Mouse (Mus musculus): ENCODE measurements around the gene Gopc. TPM values are rescaled to one million over a fixed set of nuclear protein-coding genes. Genes with fewer than 3 reads are reported as not detected.

Gene Gopc
- 25.0 and 25.1 TPM in 2 replicates for polyA plus RNA-seq (2012; rRNA removed)

DNA sequence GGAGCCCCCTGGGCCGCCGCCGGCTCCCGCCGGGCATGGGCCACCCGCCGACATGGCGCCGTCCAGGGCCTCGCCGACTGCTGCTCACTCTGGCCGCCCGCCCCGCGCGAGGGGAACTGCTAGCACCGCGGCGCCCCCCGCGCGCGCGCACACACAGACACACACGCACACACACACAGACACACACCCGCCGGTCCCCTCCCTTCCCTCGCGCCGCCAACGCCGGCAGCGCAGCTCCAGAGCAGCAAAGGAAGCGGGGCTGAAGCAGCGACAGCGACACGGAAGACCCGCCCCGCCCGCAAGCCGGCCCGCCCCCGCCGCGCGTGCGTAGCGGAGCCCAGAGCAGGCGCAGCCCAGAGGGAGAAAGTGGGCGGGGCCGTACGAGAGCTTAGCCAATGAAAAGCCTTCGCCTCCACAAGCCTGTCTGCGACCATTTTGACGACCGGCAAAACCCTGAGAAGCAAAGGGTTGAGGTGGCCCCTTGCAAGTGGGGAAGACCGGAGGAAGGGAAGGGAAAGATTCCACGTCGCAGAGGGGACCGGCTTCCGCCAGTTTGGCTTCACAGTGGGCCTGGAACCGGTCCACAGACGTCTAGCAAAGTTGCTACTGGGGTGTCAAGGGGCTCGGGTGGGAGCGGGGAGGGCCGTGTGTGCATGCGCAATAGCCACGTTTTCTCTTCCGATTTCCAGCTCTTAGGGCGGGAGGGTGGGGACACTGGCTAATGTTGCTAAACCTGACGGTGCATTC is at the start of gene Gopc:
TSS of gene Gopc (minus strand) at position 280 of the 747 bp plus-strand sequence.
- peak; percentile 91 to 97 for DNase-seq (ENCODE audit: extremely low spot score in 1 of 2, low spot score in 1 of 2)

DNA sequence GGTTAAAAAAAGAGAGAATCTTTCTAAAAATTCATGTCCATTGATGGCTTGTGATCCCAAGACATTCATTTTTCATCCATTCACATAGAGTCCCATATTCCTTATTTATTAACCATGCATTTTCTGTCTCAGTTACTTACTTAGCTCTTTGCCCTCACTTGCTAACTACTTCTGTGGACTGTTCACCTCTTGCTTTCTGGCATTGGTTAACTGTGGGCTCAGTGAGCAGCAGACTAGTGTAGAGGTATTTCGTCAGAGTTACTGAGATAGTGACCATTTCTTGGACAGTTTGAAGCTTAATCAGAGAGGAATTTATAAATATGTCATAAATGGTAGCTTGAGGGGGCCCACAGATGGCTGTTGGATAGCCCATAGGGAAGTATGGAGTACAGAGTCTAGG is 49.0 kb upstream of the Gopc start:
- DNase-seq (ENCODE audit: extremely low spot score in 1 of 2, low spot score in 1 of 2) = no peak

DNA sequence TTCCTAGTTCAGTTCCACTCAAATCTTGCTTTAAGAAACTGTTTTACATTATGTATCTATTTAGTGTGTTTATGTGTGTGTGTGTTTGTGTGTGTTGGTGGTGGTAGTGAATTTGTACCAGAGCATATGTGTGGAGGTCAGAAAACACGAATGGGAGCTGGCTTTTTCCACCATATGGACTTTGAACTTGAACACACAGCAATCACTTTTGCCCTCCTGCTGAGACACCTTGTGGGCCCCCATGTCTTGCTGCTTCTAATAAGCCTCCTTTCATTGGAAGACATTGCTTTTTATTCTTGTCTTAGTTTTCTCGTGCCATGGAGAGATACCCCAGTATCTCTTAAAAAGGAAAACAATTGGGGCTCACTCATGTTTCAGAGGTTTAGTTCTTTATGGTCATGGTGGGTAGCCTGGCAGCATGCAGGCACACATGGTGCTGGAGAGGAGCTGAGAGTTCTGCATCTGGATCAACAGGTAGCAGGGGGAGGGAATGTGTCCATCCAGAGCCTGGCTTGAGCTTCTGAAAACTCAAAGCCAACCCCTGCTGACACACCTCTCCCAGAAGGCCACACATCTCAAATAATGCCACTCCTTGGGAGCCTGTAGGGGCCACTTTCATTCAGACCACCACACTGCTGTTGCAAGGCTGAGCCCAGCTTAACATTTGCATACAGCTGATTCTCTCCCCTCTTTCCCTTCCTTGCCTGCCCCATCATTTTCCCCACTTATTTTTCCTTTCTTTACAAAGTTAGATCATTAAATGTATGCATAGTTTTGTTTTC is 45.9 kb upstream of the Gopc start:
- DNase-seq (ENCODE audit: extremely low spot score in 1 of 2, low spot score in 1 of 2) = no peak

DNA sequence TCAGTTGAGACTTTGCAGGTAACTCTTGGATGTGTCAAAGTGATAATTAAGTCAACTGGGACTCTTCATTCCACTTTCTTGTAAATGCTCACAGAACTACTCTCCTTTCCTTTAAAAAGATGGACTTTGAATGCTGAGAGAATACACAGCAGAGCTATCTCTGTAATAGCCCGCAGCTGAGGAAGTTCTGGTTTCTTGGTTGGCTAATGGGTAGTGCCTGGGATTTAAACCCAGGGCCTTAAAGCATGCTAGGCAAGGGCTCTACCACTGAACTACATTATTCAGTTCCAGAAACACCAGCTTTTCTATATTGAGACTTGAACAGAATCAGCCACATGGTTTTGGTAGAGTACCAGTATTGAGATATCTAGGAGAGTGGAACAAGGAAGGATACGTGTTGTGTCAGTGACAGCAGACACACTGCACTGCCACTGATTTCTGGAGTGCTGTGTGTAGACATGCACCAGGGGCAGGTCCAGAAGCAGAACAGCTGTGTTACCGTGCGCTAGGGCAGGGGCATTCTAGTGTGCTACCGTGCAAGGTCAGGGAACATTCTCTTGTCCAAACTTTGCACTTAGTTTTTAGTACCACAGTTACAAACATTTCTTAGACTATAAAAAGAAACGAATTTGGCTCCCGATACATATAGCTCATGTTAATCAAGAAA is 44.5 kb upstream of the Gopc start:
- no peak for DNase-seq (ENCODE audit: extremely low spot score in 1 of 2, low spot score in 1 of 2)

DNA sequence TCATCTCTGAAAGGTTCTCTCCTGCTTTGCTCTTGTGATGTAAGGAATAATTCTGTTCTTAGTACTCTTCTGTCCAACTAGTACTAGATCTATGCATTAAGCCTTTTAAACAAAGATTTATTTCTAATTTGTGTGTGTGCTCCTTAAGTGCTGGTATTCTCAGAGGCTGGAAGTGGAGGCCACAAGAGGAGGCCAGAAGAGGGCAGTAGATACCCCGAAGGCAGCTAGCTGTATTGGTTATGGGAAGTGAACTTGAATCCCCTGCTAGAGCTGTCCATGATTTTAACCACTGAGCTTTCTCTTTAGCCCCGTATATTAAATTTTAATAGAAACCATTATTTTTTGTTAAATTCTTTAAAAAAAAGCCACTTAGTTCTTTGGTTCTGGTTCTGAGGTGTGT is 41.2 kb upstream of the Gopc start:
- no peak for DNase-seq (ENCODE audit: extremely low spot score in 1 of 2, low spot score in 1 of 2)

DNA sequence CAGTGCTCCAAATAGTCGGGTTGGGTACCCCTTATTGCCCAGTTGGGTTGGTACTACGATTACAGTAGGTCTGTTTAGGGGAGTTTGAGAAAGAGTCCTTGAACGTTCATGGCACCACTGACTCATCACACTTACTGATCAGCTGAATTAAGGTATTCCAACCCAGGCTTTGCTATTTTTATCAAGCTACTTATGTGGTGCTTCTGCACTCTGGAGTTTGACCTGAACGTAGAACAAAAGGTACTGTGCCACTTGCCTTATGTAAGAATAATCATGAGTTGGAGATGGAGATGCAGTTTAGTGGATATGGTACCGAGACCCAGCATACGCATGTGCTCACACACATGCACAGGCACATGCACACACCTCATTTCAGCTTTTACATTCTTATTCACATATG is 39.8 kb upstream of the Gopc start:
- DNase-seq (ENCODE audit: extremely low spot score in 1 of 2, low spot score in 1 of 2) = no peak

DNA sequence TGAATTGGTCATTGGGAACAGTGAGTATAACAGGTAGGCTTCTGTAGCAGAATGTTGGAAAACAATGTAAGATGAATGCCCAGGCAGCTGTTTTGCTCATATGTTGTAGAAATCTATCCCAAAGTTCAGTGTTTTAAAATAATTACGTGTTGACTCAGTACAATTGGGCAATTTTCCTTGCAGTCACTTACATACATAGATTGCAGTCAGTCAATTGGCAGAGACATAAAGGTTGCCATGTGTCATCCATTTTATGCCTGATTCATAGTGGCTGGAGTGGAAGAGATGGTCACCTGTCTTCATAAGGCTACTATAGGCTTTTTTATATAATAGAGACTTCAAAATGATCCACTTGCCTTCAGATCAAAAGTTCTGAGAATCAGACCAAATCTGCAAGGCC is 38.6 kb upstream of the Gopc start:
- no peak for DNase-seq (ENCODE audit: extremely low spot score in 1 of 2, low spot score in 1 of 2)

DNA sequence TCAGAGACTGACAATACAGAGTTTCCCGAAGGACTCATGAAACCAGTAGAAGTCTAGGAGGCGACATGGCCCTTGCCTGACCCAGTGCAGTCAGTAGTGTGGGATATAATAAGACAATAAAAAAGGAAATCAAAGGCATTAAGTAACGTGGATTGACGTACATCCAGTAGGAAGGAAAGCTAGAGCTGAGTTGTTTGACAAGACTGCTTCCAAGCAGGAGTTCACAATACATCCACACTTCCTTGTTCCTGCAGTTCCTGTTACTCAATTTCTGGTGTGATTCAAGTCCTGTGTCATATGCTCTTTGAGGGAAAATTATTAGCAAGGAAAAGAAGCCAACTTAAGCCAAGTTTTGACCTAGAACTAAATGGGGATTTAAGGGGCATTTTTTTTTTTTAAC is 37.5 kb upstream of the Gopc start:
- no peak for DNase-seq (ENCODE audit: extremely low spot score in 1 of 2, low spot score in 1 of 2)

DNA sequence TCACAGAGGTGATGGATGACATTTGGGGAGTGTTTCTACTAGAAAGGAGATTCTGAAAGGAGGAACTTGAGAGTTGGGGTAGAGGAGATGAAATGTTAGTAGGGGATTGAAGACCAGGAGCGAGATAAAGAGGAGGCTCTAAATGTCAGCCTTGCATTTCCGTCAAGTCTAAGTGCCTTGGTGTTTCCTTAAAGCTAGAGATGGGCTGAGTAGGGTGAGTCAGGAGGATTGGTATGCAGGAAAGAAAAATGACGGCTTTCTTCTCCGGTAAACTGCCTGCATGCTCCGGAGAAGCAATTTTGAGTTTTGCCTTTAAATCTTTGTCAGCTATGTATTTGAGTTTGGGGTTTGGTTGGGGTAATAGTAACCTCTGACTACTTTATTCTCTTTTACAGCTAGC is 37.0 kb upstream of the Gopc start:
- DNase-seq (ENCODE audit: extremely low spot score in 1 of 2, low spot score in 1 of 2) = no peak

DNA sequence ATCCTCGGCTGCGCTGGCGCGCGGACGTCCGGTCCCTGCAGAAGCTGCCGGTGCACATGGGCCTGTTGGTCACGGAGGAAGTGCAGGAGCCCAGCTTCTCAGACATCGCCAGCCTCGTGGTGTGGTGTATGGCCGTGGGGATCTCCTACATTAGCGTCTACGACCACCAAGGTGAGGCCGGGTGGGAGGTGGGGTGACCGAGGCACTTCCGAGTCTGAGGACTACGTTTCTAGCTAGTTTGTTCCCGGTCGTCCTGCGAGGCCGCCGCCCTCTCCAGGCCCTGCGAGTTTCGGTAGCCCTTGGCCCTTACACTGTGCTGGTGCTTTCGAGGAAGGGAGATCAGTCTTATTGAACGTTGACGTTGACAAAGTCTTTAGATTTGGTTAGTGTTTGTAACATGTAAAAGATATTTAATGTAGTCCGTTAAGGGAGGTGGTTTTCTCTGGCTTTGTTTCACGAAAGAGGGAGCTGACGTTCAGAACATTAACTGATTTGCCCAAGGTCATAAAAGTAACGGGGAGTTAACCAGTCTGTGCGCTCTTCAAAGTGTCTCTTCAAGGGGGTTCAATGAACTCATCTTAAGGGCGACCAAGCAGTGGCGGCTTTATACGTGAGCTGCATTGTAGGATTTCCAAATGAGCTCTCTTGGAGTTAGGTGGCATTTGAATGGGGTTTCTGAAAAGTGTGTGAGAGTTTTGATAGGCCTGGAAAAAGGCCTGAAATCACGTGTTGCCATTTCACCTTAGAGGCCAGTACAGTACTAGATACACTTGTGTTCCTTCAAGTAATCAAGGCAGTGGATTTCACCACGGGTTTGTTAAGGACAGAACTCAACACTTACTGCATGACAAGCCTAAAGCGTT is 36.3 kb upstream of the Gopc start:
- DNase-seq (ENCODE audit: extremely low spot score in 1 of 2, low spot score in 1 of 2) = peak in 1 of 2 experiments; percentile 11

DNA sequence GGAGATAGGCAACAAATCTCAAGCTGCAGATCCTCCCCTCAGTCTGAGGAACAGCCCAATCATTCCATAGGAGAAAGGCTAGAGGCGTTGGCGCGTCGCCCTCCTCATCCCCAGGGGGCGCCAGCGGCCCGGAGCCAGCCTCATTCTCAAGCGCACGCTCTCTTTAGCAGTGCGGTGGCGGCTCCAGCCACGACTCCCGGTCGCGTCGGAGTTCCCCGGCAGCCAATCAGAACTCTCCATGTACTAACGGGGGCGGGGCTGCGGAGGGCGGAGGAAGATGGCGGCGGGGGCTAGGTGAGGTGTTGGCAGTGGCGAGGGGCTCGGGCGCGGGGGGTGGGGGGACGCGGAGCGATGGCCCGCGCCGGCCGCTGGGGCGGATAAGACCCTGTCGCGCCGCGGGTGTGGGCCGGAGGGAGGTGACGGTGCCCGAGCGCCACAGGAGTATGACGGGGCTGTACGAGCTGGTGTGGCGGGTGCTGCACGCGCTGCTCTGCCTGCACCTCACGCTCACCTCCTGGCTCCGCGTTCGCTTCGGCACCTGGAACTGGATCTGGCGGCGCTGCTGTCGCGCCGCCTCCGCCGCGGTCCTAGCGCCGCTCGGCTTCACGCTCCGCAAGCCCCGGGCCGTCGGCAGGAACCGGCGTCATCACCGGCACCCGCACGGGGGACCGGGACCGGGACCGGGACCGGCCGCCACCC is 35.5 kb upstream of the Gopc start, which contains the start of gene Nus1:
TSS of gene Nus1 (plus strand) at position 249 of the 699 bp plus-strand sequence.
- peak; percentile 93 to 98 for DNase-seq (ENCODE audit: extremely low spot score in 1 of 2, low spot score in 1 of 2)

DNA sequence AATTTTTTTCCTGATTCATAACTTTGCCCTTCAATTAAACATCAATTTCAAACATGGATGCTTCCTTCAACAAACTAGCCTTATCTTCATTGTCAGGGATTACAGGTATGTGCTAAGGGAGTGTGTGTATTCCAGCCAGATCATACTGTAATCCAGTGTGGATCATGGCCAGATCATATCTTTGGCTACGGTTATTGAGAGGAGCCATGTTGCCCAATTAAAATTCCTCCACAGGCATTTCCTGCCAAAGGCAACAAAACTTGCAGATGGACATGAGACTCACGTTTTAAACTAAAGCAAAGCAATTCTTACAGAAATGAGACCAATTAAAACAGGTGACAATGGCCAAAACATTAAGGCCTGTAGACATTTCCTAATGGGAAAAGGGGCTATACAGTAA is 34.5 kb upstream of the Gopc start:
- DNase-seq (ENCODE audit: extremely low spot score in 1 of 2, low spot score in 1 of 2) = no peak

DNA sequence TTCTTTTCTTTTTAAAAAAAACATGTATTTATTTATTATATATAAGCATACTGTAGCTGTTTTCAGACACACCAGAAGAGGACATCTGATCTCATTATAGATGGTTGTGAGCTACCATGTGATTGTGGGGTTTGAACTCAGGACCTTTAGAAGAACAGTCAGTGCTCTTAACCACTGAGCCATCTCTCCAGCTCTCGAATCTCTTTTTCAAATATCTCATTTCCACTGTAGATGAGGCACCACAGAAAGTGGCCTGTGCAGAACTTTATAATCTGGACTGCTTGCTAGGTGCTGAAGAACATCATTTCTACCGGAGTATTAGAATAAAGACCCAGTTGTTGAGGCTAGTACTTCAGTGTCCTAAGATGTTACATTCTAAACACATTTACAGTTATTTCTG is 33.1 kb upstream of the Gopc start:
- DNase-seq (ENCODE audit: extremely low spot score in 1 of 2, low spot score in 1 of 2) = no peak

DNA sequence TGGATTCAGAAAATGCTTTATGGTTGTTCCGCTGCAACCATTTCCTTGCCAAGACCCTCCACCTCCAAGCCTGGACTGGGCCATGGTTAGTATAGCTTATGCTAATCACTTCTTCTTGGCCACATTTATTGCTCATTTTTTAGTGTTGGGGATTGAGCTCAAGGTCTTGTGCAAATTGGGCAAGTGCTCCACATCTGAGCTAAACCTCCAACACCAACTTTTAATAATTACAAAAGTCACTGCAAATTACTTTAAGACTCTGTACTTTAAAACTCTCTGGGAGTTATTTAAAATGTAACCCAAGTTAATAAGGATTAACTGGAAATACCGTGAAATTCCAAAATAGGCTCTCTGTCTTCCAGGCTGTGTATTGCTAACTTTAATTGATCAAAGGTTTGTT is 25.6 kb upstream of the Gopc start:
- no peak for DNase-seq (ENCODE audit: extremely low spot score in 1 of 2, low spot score in 1 of 2)

DNA sequence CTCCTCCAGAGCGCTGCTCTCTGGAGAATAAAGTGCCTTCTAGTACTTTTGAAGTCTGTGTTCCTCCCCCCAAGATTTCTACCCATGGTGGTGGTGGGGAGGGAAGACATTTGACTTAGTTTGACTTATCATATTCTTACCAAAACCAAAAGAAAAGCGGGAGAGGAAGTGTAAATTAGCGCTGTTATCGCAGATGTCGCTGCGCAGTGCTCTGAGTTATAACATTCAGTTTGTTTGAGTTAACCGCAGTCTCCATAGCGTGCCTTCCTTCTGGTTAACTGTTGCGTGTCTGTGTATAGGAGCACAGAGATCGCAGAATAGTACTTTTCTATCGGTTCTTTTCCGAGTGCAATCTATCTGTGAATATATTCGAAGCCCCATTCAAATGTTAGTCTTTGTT is 23.2 kb upstream of the Gopc start:
- DNase-seq (ENCODE audit: extremely low spot score in 1 of 2, low spot score in 1 of 2) = no peak

DNA sequence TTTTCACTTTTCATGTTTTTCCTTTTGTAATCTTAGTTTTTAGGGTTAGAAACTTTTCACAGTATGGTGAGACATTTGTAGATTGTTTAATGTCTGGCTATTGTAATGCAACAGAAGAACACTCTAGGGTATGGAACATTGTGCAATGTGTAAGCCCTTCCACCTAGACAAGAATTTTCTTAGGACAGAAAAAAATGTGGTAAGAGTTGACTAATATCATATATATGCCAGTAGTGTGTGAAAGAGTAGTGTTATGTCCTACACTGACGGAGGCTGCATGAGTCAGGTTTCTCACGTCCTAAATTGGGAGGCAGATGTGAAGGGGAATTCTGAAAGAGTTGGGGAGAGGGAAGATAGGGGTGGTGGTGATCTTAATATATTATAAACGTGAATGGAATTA is 17.8 kb upstream of the Gopc start:
- peak in 1 of 2 experiments; percentile 13 for DNase-seq (ENCODE audit: extremely low spot score in 1 of 2, low spot score in 1 of 2)

DNA sequence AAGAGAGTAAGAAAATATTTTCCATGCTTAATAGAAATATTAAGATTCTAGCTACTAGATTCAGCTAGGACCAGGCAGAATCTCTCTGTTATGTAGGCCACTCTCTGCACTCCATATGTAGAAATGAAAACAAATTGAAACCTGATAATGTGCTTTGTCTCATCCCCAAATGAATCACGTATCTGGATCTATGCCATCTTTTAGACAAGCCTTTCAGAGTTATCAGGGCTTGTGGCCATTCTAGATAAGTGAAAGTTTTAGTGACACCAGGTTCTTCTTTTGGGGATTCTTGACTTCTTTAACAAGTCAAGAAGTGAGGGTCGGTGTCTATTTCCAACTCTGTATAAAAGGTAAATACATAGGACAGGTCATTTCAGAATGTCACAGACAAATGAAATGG is 16.8 kb upstream of the Gopc start:
- DNase-seq (ENCODE audit: extremely low spot score in 1 of 2, low spot score in 1 of 2) = no peak

DNA sequence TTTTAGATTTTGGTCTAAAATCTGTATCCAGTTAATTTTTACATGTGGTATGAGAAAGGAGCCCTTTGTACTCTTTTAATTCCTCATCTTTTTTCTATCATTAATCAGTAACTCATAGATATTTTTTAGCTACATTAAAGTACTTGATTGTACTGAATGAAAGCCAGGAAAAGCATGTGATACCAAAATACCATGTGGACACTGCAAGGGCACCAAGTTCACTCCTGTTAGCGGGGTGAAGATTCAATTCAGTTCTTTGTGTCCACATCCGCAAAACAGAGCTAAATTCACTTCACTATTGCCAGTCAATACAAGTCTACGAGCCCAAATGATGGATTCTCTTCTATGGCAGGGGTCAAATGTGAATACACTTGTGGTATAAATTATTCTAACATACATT is 14.7 kb upstream of the Gopc start:
- no peak for DNase-seq (ENCODE audit: extremely low spot score in 1 of 2, low spot score in 1 of 2)

DNA sequence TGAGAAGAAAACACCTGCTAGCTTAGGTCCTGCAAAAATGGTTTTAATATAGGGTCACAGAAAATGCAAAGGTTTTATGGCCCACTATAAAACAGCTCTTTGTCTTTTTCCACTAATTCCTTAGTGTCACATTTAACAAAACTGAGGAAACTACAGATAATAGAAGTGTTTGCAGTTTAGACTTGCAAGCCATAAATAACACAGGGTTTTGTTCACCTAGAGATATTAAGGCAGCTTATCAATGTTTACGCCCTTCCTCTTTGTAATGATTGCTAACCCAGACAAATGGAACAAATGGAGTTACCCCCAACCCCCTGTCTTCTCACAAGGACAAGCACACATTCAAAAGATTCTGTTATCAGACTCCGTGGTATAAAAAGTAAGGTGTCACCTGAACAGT is 9.3 kb upstream of the Gopc start:
- DNase-seq (ENCODE audit: extremely low spot score in 1 of 2, low spot score in 1 of 2) = no peak

DNA sequence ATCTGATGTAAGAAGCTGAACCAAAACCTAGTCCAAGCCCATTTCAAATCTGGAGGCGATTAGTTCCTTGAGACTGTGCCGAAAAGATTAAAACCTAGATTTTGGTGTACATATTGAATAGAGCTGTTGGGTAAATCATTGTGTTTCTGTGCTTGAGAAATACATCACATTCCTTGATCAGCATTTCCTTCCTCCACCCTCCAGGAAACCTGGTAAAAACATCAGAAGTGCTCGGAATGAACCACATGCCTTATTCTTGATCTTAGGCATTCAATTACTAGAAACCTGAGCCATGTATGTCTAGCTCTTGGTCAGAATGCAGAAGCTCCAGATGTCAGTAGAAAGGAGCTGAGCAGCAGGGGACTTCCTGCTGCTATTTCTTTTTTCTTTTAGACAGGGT is 7.5 kb upstream of the Gopc start:
- no peak for DNase-seq (ENCODE audit: extremely low spot score in 1 of 2, low spot score in 1 of 2)

Data from frontal cortex, adult 2 months (tissue).